Mouse (Mus musculus): ENCODE results near the gene C2cd3.
"Not testable (repeated sequence)": the region's sequence is repeated elsewhere in the genome, so short reads cannot be mapped to it uniquely, and the experiment has no call there.

Gene C2cd3

DNA sequence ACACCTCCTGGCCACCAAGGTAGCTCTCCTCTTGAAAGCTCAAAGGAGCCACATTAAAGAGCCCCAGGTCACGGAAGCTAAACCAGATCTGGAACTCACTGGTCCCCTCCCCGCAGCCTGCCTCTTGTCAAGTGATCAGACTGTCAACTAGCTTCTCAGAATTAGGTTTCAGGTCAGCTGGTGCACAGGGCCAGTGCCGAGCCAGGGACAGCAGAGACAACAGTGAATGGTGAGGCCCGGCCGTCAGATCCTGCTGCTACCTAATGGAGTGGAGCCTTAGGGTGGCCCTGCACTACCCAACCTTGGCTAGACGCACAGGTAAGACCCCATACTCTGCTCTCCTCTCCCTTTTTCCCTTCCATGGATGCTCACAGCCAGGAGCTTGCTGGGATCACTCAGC is 100.7 kb downstream of the C2cd3 start, which contains the start of gene Ucp3:
TSS of gene Ucp3 (plus strand) at position 214 of the 400 bp plus-strand sequence.
- no peak for DNase-seq

DNA sequence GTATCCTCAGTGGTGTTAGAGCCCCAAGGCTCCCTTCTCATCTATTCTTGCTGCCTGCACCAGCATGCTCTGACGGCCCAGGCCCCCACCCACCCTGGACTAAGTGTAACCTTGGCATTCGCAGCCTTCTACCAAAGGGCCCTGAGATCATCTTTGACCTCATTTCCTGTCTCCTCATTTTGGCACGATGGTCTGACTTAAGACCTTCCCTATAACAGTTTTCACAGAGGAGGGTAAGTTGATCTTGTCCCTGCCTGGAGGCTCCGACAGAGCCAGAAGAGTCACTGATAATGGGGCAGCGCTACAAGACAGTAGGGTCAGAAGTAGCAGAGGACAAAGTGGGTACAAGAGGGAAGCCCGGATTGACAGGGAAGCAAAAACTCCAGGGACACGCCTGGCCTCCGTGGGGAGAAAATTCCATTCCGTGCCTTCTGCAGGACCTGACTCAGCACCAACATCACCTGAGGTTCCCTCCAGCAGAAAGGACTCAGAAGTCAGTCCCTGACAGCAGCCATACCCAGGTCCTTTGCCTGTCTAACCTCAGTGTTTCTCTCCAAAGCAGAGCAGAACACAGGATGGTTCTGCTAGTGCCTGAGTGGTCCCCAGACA is 101.9 kb downstream of the C2cd3 start:
- DNase-seq, result no peak

DNA sequence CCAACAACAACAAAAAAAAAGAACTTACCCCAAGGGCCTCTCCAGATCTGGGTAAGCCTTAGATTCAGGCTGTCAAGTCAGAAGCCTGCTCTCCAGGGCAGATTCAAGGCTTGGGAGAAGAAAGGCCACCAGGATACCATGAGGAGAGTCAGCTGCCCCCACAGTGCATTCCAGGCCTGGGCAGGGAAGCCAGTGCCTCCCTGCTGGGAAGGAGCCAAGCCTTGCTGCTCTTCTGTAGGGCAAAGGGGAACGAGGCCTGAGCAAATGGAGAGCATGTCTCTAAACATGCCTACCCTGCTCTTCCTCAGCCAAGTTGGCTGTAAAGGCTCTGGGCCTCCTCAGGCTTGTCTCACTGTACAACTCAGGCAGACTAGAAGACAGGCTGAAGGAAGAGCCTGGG is 102.6 kb downstream of the C2cd3 start:
- DNase-seq, result no peak

DNA sequence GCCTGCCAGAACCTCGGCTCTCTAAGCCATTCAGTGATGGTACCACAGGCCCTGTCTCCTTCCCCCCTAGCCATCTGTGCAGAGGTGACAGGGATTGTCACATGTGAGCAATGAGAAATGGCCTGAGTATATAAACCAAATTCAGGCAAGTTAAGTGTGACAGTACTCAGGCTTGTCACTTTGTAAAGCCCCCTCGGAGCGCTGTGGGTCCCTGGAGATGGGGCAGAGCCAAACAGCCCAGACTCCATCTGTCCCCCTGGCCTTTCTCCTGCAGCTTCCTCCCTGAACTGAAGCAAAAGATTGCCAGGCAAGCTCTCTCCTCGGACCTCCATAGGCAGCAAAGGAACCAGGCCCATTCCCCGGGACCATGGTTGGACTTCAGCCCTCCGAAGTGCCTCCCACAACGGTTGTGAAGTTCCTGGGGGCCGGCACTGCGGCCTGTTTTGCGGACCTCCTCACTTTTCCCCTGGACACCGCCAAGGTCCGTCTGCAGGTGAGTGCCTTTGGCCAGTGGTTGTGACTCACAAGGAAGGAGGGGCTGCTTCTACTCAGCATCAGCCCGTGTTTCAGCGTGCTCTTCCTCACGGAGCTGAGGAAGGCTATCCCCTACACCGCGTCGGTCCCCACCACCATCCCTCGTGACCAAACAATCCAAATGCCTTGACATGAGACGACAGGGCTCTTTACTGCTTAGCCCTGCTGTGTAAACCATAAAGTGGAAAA is 107.2 kb downstream of the C2cd3 start:
- no peak for DNase-seq

DNA sequence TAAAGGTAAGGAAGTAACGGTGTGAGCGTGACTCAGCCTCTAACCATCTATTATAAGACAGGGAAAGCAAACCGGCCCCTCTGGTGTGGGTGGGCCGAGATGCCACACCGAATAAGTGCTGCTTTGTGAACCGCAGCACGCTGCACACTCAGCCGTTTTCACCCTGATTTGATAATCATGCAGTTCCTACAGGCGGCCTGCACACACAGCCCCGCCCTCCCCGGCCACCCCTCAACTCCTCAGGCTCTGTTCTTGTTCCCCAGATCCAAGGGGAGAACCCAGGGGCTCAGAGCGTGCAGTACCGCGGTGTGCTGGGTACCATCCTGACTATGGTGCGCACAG is 107.8 kb downstream of the C2cd3 start:
- DNase-seq, result peak; percentile 38

DNA sequence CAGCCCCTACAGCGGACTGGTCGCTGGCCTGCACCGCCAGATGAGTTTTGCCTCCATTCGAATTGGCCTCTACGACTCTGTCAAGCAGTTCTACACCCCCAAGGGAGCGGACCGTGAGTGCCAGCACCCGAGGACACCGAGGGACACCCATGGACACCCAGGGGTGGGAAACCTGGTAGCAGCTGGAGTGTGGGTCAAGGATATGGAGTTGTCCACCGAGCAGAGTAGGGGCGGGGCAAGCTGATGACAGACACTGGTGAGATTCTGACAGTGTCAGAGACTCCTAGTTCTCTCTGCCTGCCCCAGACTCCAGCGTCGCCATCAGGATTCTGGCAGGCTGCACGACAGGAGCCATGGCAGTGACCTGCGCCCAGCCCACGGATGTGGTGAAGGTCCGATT is 108.1 kb downstream of the C2cd3 start:
- DNase-seq, result no peak

DNA sequence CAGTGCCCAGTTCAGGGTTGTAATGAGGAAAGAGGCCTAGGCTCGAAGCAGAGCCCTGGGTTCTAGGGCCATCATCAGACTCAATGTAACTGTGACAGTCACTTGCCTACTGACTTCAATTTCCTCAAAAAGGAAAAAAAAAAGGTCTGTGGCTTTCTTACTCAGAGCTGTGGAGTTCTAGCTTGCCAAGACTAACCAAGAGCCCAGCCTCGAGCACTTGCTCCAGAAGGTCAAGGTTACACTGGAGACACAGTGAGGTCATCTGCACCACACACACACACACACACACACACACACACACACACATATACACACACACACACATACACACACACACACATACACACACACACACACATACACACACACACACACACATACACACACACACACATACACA is 110.0 kb downstream of the C2cd3 start:
- not testable (repeated sequence) for DNase-seq

DNA sequence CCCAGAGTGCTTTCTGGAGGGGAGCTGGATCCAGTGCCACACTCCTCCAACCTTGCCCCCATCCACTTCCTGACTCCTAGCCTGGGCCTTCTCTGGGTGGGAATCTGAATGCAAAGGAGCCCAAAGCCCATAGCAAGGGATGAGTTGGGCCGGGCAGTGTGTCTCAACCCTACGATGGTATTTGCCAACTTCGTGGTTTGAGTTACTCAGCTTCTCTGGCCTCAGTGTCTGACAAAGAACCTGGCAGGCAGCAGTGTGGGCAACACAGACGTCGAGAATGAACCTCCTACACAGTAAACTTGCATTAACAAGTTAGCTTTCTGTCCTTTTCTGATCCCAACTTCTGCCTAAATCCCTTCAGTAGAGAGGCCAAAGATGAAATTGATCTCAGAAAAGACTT is 112.5 kb downstream of the C2cd3 start:
- DNase-seq, result no peak

DNA sequence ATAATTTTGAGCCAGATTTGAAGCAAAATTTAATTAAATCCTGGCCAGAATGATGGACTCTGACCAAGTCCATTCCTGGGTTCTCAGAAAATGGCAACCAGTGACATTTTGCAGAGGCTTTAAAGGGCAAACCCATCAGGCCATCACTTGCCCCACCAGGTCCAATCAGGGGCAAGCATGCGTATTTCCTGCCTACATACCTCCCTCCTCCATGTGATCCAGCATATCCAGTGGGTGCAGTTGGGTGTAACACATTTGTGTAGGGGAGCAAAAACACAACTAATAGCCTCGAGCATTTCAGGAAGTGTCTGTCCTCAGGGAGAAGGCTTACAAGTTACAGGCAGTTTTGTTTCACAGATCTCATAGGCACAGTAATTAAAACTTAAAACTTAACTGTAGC is 115.3 kb downstream of the C2cd3 start:
- DNase-seq, result no peak

DNA sequence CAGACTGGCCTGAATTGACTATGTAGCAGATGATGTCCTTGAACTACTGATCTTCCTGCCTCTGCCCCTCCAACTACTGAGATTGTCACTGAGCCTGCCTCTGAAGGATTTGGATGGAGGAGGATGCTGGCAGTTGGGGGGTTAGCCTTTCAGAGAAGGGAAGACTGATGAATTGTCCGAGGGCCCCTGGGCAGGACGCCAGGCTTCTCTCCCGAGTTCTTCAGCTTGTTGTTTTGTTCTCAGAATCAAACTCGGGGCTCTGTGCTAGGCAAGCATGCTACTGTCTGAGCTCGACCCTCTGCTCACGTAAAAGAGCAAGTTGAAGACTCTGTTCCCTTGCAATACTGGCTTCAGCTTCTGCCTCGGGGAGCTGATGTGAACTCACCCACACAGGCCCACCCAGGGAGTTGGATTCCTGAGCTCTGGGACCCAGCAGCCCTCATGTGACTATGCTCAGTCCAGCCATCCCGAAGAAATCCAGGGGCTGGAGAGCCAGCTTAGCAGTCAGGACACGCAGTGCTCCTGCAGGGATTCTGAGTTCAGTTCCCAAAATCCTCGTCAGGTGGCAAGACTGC is 116.5 kb downstream of the C2cd3 start:
- no peak for DNase-seq

DNA sequence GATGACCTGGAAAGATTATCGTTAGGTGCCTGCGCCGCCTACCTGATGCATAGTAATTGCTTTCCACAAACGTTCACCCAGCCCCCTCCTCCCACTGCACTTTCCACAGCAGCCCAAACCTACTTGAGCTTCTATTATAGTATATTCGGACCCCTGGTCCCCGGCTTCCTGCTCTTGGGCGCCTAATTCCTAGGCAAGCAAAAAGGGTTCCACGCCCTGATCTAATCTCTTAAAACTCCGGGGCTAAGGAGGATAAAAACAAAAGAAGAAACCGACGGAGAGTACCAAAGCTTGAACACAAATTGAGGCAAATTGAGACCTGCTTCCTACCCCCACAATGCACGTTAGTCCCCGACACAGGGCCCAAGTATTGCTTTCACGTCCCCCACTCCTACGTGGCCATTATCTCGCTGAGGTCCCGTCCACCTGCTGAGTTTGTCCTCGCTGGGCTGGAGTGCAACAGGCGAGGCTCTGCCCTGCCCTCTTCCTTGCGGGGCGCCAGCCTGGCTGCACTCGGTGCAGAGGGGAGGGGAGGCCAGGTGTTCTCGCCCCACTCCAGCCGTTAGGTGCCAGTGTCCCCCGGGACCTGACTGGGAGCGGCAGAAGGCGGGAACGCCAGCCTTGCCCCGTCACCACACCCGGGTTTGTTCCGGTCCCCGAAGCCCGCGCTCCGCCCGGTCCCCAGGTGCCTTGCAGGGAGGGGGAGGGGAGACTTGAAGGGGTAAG is 120.5 kb downstream of the C2cd3 start:
- DNase-seq, result no peak

DNA sequence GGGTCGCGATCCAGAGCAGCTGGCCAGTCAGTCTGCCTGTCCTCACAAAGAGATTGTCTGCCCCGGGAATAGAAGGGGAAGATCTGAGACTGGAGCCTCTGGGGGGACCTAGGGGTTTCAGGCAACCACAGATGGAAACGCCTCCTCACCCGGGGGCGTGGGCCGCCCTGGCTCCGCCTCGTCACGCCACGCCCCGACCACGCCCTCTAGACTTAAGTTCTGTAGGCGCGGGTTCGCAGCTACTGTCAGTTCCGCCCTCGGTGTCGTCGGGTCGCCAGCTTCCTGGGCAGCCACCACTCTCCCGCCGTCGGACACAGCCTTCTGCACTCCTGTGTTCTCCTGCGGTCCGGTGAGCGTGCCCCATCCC is 121.1 kb downstream of the C2cd3 start, which contains the start of gene Ucp2:
TSS of gene Ucp2 (plus strand) at position 221 of the 367 bp plus-strand sequence.
- DNase-seq, result peak; percentile 97

DNA sequence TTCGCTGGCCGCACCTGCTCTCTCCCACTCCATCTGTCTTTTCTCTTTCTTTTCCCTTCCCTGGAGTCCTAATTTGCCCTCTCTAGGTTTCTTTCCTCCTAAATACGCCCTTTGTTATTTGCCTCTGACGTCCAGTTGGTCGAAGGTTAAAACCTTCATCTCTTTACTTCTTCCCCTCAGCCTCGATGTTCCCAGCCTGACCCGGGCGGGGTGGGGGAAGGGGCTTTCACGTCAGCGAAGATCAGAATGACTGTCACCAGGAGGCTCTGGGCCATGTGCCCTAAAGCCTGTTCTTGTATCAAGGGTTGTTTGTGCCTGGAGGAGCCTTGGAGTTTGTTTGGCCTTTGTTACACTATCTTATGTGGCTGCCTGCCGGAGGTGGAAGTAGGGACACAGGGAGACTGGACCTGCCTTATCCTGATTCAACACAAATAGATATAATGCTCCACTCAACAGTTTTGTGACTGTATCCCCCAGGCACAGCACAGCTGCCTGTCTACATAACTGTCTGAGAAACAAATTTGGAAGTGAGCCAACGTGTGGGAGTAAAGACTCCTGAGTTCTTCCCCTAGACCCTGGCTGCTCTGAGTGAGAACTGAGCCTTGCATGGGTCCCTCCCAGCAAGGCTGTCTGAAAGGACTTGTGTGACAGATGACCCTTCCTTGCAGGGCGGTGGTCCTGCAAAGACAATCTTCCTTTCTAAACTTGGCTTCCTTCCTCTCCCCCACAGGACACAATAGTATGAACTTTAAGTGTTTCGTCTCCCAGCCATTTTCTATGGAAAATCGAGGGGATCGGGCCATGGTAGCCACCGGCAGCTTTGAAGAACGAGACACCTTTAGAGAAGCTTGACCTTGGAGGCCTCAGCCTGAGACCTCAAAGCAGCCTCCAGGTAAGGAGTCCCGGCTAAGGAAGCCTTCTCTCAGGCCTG is 121.7 kb downstream of the C2cd3 start:
- peak; percentile 49 for DNase-seq

DNA sequence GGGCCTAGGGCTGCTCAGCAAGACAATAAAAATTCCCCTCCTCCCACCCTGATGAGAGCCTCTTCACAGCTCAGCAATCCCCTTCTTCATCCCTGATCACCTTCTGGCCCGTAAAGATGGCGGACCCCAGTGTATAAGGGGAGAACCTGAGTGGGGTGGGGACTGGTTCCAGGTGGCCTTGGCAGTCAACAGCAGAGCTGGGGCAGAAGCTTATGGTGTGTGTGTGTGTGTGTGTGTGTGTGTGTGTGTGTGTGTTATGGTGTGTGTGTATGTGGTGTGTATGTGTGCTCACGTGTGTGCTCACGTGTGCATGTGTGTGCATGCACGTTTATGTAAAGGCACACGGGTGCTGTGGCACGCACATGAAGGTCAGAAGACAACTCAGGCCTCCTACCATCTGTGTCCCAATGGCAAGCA is 122.4 kb downstream of the C2cd3 start:
- no peak for DNase-seq

DNA sequence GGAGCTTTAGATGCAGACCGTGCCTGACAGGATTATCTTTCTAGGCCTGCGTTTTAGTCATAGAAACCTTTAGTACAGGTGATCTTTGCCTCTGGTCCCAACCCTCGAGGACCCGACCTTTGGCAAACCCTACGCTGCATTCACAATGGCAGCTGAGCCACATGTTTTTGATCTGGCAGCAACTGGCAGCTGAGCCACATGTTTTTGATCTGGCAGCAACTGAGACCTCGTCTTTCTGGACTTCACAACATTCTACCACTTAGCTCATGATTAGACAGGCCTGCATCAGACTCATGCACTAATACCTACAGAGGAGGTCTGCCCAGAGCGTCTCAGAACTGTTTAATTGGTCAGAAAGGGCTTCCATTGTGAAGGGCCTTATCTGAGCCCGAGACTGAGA is 123.0 kb downstream of the C2cd3 start:
- no peak for DNase-seq

DNA sequence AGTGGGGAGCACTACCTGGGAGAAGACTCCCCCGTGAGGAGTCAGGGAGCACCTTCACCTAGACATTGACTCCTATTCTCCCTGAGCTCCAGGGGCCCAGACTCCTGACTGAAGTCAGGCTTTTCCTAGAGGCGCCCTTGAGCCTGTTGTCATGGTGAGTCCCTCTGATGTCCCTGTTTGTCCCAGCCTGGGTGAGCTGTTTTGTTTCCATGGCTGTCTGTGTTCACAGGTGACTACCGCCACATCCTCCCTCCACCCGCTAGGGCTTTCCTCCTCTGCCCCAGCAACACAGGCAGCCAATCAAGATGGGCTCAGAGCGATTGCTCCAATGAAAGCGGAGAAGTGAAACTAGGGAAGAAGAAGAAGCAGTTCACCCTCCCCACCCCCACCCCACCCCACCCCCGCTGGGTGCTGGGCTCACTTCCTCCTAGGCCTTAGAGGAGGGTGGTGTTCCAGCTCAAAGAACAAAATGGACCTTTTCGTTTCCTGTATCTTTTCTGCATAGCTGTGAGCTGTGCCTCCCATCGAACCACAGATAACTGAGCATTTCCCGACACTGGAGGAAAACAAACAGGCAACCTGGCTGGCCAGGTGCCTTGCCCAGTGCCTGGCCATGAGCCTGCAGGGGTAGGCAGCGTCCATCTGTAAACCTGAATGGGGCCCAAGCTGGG is 123.7 kb downstream of the C2cd3 start:
- peak; percentile 81 for DNase-seq

DNA sequence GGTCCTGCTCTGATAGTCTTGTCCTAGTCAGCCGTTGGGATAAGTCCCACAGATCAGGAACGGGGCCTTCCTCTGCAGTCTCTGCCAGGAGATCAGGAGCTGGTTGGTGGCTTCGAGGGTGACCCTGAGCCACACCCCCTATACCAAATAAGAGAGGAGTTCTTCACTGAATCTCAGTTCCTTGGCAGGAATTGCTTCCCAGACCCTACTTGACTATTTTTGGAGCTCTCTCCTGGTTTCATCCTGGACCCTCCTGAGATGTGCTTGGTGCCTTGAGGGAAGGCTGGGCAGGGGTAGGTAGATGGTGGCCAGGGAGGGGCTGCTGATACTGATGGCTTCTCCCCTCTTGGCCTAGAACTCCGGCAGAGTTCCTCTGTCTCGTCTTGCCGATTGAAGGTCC is 124.3 kb downstream of the C2cd3 start:
- no peak for DNase-seq

DNA sequence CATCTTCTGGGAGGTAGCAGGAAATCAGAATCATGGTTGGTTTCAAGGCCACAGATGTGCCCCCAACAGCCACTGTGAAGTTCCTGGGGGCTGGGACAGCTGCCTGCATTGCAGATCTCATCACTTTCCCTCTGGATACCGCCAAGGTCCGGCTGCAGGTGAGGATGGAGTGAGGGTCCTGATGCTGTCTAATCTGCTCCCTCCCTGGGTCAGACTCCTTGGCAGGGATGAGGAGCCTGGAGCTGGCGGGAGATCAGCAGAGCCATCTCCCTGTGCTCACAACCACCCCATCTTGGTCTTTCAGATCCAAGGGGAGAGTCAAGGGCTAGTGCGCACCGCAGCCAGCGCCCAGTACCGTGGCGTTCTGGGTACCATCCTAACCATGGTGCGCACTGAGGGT is 124.8 kb downstream of the C2cd3 start:
- DNase-seq, result no peak

DNA sequence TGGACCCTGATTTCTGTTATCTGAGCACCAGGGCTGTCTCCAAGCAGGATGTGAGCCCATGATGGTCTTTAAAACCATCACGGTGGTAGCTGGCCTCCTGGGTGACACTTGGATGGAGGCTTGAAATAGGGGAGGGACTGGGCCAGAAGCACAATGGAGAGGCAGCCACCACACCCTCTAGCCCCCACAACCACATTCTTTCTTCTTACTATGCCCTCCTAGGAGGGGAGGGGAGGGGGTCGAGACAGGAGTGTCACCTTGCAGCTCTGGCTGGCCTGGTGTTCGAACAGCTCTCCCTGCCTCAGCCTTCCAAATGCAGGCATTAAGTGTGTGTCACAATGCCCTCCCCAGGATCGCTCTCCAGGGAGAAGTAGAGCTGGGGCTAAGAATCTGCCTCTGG is 125.4 kb downstream of the C2cd3 start:
- DNase-seq, result no peak

DNA sequence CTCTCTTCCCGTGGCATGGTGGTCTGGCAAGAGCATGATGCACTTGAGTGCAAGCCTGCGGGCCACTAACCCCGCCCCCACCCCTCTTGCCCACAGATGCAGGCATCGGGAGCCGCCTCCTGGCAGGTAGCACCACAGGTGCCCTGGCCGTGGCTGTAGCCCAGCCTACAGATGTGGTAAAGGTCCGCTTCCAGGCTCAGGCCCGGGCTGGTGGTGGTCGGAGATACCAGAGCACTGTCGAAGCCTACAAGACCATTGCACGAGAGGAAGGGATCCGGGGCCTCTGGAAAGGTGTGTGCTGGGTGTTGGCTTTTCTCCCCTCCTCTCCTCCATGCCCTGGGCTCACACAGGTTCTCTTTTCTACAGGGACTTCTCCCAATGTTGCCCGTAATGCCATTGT is 125.9 kb downstream of the C2cd3 start:
- DNase-seq, result no peak

DNA sequence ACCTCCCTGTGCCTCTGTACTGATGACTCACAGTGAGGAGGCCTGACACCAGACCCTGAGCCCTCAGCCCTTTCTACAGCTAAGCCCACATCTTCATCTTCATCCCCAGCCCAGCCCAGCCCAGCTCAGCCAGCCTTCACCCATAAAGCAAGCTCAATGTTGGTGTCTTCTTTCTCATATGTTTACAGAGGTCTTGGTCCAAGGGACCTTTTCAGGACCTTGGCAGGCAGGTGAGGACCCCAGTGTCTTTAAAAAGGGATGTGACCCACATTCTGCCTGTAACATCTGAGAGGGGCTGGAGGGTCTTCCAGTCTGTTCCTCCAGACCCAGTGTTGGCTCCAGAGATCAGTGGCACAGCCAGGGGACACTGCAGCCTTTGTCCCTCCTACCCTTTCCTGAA is 127.4 kb downstream of the C2cd3 start:
- DNase-seq, result no peak
